ENCODE assay signal across 8 mouse cellular contexts in genomic region chr2:132952197-132952596, GRCm38 (mm10). TPM values are rescaled to one million over a fixed set of nuclear protein-coding genes. Genes with fewer than 3 reads are reported as not detected.
A peak's percentile ranks its signal among the peaks of the same experiment; 100 is the strongest.
DNase-seq lines count a peak whose midpoint lies in the region; ATAC-seq and TF ChIP-seq lines count a peak whose summit lies in the region.
"Had no signal": no experiment of that assay in that cellular context is flagged by ENCODE, and none has a peak within 500 bp of the region (broad histone marks: within the 10 kb centered on the region; RNA-seq: fewer than 3 reads in every experiment).

No protein-coding gene starts in this region.

- TF ChIP-seq EP300 in liver, postnatal 0 days (IDR thresholded peaks at IDR 0.05; ENCODE audit: low read depth): no peak

- no peak overlapping the region for H3K9ac ChIP-seq in hindbrain, embryonic 16.5 days (ENCODE audit: low read depth, low read length)
- no peak overlapping the region for H3K9ac ChIP-seq in liver, postnatal 0 days (replicated peaks)
- H3K9ac ChIP-seq in stomach, embryonic 14.5 days (replicated peaks; ENCODE audit: low read depth, low read length): no peak overlapping the region
- H3K9ac ChIP-seq: limb, embryonic 12.5 days had no signal

- no peaks in the 10 kb centered on the region for H3K36me3 ChIP-seq in hindbrain, embryonic 16.5 days (ENCODE audit: control insufficient read depth, insufficient read depth, low read length)
- no peaks in the 10 kb centered on the region for H3K36me3 ChIP-seq in liver, postnatal 0 days (replicated peaks; ENCODE audit: insufficient read depth, low read length)
- H3K36me3 ChIP-seq in stomach, embryonic 14.5 days (ENCODE audit: control insufficient read depth, insufficient read depth, low read length): no peaks in the 10 kb centered on the region
- H3K36me3 ChIP-seq: limb, embryonic 12.5 days had no signal

- peaks cover 2% of the 10 kb centered on the region; the same call in 1 of the 2 replicates for H3K27me3 ChIP-seq in hindbrain, embryonic 16.5 days (replicated peaks; ENCODE audit: control insufficient read depth, insufficient read depth, low read length)
- 0 out of 2 replicates have a peak, but pooled peaks cover 5% of the 10 kb centered on the region for H3K27me3 ChIP-seq in liver, postnatal 0 days (ENCODE audit: insufficient read depth, low read length)
- no peaks in the 10 kb centered on the region for H3K27me3 ChIP-seq in stomach, embryonic 14.5 days (ENCODE audit: control insufficient read depth, insufficient read depth, low read length)

- peak; percentile 64; the same call in 1 of the 2 replicates for ATAC-seq in hindbrain, embryonic 16.5 days
- no peak for ATAC-seq in liver, postnatal 0 days
- peak; percentile 78 for ATAC-seq in stomach, embryonic 14.5 days (ENCODE audit: insufficient number of reproducible peaks, insufficient read depth, low FRiP score, low read depth)

- peak; percentile 70 for TF ChIP-seq CTCF in liver, postnatal 0 days (IDR thresholded peaks at IDR 0.05; ENCODE audit: low read depth)

- H3K9me3 ChIP-seq in hindbrain, embryonic 16.5 days (ENCODE audit: control insufficient read depth, low read length): no peaks in the 10 kb centered on the region
- no peaks in the 10 kb centered on the region for H3K9me3 ChIP-seq in liver, postnatal 0 days (ENCODE audit: low read length)
- no peaks in the 10 kb centered on the region for H3K9me3 ChIP-seq in stomach, embryonic 14.5 days (ENCODE audit: control insufficient read depth, low read depth, low read length)
- H3K9me3 ChIP-seq: limb, embryonic 12.5 days had no signal

- H3K4me1 ChIP-seq in hindbrain, embryonic 16.5 days (ENCODE audit: control insufficient read depth, insufficient read depth, low read depth, low read length): no peaks in the 10 kb centered on the region
- no peaks in the 10 kb centered on the region for H3K4me1 ChIP-seq in liver, postnatal 0 days (ENCODE audit: insufficient read depth)
- H3K4me1 ChIP-seq in stomach, embryonic 14.5 days (ENCODE audit: control insufficient read depth, insufficient read depth, low read length): no peaks in the 10 kb centered on the region
- H3K4me1 ChIP-seq: limb, embryonic 12.5 days had no signal

- H3K4me2 ChIP-seq in hindbrain, embryonic 16.5 days (ENCODE audit: low read length): no peak overlapping the region
- no peak overlapping the region for H3K4me2 ChIP-seq in liver, postnatal 0 days (ENCODE audit: low read depth, low read length)
- no peak overlapping the region for H3K4me2 ChIP-seq in stomach, embryonic 14.5 days (replicated peaks; ENCODE audit: low read depth, low read length)
- H3K4me2 ChIP-seq: limb, embryonic 12.5 days had no signal

- peak; percentile 21 to 31 for DNase-seq in left cerebral cortex, postnatal 25 days (ENCODE audit: low spot score in 2 of 2)
- DNase-seq in left cerebral cortex, adult 11 months (ENCODE audit: low spot score): no peak
- peak; percentile 8 for DNase-seq in c-Kit-positive CD71-negative TER-119-negative erythroid progenitor cells, embryonic 14.5 days (ENCODE audit: low read depth)
- peak; percentile 22 for DNase-seq in liver, postnatal 0 days
- no peak for DNase-seq in ovary, adult 18-20 months (ENCODE audit: low spot score)

- intact Hi-C loops in left cerebral cortex, postnatal 25 days (cut with DNase I): no loop called here

- no peak overlapping the region for H3K27ac ChIP-seq in hindbrain, embryonic 16.5 days (ENCODE audit: low read depth, low read length)
- H3K27ac ChIP-seq in liver, postnatal 0 days (ENCODE audit: low read depth): no peak overlapping the region
- no peak overlapping the region for H3K27ac ChIP-seq in stomach, embryonic 14.5 days (ENCODE audit: low read length)
- H3K27ac ChIP-seq: limb, embryonic 12.5 days had no signal

- WGBS in hindbrain, embryonic 16.5 days: under 1% methylated on average over 8 of the region's 8 CpGs
- 6% methylated on average over 8 of the region's 8 CpGs for WGBS in liver, postnatal 0 days (ENCODE audit: insufficient replicate concordance)
- 2% methylated on average over 8 of the region's 8 CpGs for WGBS in stomach, embryonic 14.5 days

- no peak overlapping the region for H3K4me3 ChIP-seq in hindbrain, embryonic 16.5 days (ENCODE audit: low read length)
- no peak overlapping the region for H3K4me3 ChIP-seq in liver, postnatal 0 days (ENCODE audit: low read depth, low read length)
- no peak overlapping the region for H3K4me3 ChIP-seq in stomach, embryonic 14.5 days (ENCODE audit: low read depth, low read length)
- H3K4me3 ChIP-seq: limb, embryonic 12.5 days had no signal

RNA-seq across cellular contexts. Expression of gene Fermt1, which starts 6.5 kb away (rescaled TPM):
- 1 to 10 TPM in 1 of 2 experiments, under 1 TPM in 1; 0.11 to 2.3 TPM for total RNA-seq in left cerebral cortex, postnatal 25 days (2021)
- polyA plus RNA-seq in hindbrain, embryonic 16.5 days (2015; fragmentation: Nextera tagmentation; extraction: Ambion mirVana): 0.04 and 0.41 TPM in 2 replicates
- polyA plus RNA-seq in liver, postnatal 0 days (2015; fragmentation: Nextera tagmentation; extraction: Ambion mirVana): 0.41 and 0.43 TPM in 2 replicates
- polyA plus RNA-seq in stomach, embryonic 14.5 days (2014; fragmentation: Nextera tagmentation; extraction: Ambion mirVana): 55.8 and 62.7 TPM in 2 replicates

Comparison
In these comparisons a context has a peak if more than half of its experiments do, and no peak if none do; other contexts are left out.
1. DNase-seq: peak in left cerebral cortex, postnatal 25 days (2 of 2), c-Kit-positive CD71-negative TER-119-negative erythroid progenitor cells, embryonic 14.5 days (single experiment) and liver, postnatal 0 days (single experiment); none in left cerebral cortex, adult 11 months (single experiment) and ovary, adult 18-20 months (single experiment).
2. RNA of gene Fermt1, which starts 6.5 kb away (polyA plus RNA-seq): 55.8 to 62.7 TPM in stomach, embryonic 14.5 days; 0.41 to 0.43 TPM in liver, postnatal 0 days and 0.04 to 0.41 TPM in hindbrain, embryonic 16.5 days; every median in the first group is over 10 times any median in the second.